Mouse (Mus musculus) 3134 (cell line): ENCODE measurements at regions not wholly inside any gene's neighbourhood (a gene's known extent, or its start where the extent isn't known, plus 50 kb on each side); places are given as distances from the start of the nearest gene placed in this dataset.
A peak's percentile ranks its signal among the peaks of the same experiment; 100 is the strongest.

Experiments used
- DNase-seq: peaks from one replicate; pipeline ENCODE4 v3.0.0-alpha.2; 2011; ENCODE audit warnings: low spot score; ENCODE audit not compliant: insufficient read length; ENCODE audit errors: extremely low read depth

DNA sequence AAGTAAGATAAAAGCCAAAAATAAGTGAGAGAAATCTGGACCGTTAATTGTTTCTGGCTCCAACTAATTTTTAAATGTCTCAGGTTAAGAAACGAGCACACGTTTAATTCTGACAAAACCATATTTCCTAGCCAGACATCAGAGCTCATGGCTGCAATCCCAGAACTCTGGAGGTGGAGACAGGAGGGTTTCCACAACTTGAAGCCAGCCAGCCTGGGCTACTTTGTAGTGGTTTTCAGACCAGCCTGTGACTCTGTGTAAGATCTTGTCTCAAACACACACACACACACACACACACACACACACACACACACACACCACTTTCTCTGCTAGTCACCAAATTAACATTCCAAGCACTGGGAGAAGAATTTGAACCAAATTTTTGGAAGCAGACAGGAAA lies 174.2 kb downstream of the Efnb2 start:
- DNase-seq, result peak; percentile 23

DNA sequence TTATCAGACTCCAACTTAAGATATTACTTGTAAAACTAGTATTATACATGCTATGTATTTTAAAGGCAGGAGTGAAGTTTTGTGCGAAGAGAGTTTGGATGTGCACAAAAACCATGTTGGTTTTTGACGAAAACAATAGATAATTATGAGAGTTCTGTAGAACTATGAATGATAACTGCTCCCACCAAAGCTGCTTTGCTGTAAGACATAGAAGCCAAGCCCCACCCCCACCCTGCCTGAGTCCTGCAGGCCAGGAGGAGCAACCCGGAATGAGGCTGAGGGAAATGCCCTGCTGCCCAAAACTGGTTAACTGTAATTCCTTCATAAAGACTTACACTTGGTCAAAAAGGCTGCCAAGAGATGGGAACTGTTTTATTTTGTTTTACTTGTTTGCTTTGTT lies 175.8 kb downstream of the Efnb2 start:
- no peak for DNase-seq

DNA sequence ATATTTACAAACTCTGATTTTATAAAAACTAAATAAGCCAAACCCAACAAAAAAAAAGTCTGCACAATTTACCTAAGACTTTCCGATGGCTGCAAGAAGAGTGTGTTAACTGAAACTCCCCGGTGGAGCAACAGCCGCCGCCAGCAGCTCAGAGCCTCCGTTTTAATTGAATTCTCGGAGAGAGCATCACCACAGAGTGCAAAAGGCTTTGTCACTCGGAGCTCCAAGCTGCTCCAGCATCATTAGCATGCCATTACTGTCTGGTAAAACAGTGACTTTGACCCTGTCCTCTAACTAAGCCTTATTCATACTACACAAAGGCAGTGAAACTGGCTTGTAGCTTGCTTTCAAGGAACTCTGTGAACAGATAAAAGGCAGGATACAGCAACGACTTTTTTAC lies 176.5 kb downstream of the Efnb2 start:
- DNase-seq, result no peak

DNA sequence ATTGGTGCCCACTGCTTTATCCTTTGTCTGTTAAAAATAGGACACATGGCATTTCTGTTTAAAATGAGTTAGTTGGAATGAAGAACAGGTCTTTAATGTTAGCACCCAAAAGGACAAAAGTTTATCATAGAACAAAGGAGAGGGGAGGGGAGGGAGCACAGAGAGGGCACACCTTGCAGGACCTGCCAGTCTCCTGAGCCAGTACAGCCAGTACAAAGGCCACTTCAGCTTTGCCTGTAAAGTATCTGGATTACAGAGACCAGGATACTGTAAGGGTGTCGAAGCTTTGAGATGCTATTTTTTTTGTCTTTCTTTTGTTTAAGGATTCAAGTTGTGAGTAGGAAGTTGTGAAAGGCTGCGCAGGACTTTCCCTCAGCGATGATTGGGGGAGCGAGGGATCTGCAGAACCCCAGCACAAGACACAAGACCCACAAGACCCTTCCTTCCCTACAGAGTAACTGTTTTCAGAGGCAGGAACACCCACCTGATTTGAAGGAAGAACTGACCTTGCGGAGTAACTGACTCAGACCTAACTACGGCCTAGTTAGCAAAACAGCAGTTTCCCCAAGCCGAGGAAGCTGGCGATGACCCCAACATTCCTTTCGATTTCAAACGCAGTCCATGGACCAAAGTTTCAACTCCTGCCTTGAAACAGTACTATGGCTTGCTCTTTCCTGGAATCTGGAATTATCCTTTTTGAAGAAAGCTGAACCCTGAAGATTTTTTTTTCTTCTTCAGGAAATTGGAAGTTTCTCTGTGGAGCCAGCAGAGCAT lies 178.1 kb downstream of the Efnb2 start:
- DNase-seq, result no peak

DNA sequence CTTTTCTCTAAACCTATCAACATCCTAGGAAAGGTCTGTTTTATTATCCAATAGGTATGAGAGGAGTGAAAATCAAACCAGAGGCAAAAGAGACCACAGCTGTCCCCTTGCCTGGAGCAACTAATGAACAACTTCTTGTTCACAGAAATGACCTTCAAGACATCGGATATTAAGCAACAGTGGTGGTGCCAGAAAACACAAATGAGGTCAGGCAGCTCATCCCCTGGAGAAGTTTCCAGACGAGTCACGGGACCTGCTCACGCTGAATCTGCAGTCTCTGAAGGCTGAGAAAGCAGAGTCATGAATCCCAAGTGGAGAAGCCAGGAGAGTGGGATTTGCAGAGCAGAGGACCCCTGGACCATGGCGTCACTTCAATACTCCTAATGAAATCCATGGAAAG lies 183.6 kb downstream of the Efnb2 start:
- DNase-seq, result peak; percentile 28

DNA sequence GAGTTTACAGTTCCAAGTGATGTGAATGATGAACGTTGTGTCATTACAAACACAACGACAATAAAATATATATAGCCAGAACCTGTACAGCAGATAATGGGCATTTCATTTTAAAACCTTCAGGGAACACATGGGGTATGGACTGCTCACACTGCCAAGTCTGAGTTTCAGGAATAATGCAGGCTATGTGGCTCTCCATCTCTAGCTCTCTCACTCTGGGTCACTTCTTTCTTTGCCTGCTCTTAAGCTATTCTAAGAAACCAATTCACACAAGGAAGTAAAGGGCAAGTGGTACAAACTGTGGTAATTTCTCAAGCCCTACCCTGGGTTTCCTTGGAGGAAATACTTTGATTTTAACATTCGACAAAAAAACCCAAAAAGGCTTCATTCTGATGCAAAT lies 192.5 kb downstream of the Efnb2 start:
- DNase-seq, result no peak

DNA sequence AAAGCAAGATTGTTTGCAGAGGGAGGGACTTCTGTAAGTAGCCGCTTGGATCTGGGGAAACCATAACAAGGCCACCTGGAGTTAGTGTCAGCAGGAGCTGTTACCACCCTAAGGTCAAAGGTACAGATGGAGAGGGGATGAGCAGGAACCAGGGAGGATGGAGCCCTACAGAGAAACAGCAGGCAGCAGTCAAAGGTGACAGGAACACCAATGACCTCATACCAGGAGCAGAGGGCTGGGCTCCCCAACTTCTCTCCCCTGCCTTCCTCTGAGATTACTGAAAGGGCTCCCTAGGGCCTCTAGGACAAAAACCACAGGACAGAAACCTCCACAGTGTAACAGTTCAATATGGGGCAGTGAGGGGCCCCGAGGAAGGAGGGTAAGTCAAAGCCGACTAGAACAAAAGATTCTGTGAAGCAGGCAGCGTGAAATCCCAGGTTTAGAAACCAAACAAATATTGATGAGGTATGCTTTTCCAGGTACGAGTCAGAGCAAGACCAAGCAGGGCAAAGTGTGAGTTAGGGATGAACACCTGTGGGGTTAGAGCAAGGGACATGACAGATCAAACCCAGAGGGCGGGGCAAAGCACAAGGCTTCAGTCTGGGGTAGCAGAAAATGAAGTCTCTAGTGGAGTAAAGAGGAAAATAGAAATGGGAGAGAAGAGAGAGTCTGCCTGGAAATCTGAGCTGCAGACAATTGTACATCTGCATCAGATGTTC lies 194.4 kb downstream of the Efnb2 start:
- DNase-seq, result no peak

DNA sequence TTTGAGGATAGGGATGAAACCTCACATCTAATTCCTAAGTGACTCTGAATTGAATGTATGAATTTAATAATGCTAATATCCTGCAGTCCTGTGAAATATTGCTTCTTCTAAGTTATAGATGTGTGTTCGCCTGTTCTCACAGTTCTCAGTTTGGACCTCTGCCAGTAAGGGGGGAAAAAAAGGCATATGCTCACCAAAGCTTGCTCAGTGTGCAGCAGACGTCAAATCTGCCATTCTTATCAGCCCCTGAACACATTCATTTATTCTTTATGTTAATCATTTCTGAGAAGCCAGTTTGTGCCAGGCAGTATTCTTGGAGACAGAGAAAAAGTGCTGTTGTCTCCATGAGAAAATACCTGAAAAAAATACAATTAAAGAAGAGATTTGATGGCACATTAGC lies 198.6 kb downstream of the Efnb2 start:
- DNase-seq, result no peak

DNA sequence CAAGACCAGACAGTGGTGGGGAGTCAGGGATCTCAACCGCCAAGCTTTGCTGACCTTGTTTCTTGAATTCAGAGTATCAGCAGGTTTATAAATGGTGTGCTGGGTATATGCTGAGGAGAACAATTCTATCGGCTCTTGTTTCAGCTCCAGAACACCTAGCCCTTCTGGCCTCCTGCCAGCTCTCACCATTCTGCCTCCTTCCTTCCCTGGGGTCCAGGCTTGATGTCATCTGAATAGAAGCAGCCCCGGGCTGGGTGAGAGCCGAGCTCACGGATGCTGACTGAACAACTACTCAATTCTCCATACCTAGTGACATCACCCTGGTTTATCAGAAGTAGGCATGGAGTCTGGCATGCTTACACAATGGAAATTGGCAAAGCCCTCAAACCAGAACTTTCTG lies 203.5 kb downstream of the Efnb2 start:
- no peak for DNase-seq

DNA sequence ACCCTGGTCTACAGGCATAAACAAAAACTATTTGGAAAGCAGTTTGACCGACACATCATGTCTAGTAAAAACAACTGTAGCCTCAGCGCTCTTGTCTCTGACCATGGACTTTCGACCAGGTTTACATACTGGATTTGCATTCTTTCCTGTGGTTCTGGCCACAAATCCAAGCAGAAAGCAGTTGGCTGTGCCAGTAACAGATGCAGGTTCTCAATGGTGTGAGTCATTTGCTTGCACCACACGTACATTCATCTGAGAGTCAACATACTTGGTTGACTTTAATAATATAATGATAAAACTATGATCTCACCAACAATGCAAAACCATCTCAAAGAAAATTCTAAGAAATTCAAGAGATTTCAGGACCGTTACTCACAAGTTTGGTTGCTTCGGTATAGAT lies 207.1 kb downstream of the Efnb2 start:
- DNase-seq, result peak; percentile 78

DNA sequence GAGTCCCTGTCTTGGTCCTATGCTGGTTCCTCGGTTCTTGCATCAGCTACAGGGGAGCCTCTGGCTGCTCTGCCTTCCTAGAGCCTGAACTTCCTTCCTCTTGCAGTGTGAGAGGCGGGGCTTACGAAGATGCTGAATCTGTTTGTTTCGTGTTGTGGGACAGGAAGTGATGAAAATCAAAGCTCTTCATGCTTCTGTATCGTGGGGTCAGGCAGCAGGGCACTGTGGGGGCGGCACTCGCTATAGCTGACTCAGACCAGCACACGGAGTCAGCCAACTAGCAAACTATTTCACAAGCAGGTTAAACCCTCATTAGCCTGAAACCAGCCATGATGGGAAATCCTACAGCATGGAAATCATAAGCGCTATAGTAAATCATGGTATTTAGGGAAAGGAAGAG lies 208.8 kb downstream of the Efnb2 start:
- DNase-seq, result peak; percentile 14

DNA sequence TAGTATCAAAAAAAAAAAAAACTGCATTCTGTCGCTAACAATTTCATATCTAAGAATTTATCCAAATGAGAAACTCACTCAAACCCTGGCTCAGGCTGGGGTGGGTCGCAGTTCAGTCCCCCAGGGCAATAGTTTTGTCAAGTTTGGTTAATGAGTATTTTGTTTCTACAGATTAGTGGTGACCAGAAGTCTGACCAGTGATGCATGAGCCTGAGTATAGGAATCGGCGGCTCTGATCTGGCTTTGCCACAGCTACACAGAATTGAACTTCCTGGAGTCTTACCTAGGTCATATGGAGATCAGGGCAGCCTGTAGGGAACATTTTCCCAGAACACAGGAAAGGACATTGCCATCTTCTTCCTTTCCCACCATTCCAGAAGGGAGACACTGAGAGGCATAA lies 212.1 kb downstream of the Efnb2 start:
- DNase-seq, result no peak

DNA sequence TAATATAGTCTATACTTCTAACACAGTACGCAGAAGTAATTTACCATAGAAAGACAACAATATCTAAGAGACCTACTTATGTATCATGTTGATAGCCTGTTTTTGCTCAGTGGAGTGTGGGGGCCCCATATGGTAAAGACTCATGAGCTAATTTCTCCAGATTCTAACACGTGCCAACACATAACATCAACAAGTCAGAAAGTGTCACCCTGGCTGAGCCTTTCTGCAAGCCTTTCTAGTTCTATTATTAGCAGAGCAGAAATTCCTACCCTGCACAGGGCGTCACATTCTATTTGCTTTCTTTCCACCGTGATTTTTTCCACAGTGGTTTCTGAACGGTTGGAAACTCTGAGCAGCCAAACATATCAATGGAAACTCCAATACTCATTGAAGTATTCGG lies 219.5 kb downstream of the Efnb2 start:
- DNase-seq, result no peak

DNA sequence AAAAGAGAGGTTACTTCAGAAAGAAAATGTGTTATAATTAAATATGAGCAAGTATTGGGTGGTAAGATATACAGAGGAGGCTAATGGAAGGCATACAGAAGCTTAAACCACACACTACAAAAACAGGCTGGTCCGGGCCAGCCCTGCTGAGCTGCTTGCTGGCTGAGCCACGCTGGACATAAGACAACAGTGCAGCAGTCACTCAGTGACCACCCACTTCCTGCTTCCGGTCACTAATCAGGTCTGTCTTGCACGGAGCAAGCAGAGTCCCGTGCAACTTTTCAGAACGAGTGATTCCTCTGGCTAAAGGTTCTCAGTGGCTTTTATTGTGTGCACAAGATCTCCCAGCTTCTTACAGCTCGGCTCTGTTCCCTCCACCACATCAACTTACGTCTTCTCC lies 220.1 kb downstream of the Efnb2 start:
- no peak for DNase-seq

DNA sequence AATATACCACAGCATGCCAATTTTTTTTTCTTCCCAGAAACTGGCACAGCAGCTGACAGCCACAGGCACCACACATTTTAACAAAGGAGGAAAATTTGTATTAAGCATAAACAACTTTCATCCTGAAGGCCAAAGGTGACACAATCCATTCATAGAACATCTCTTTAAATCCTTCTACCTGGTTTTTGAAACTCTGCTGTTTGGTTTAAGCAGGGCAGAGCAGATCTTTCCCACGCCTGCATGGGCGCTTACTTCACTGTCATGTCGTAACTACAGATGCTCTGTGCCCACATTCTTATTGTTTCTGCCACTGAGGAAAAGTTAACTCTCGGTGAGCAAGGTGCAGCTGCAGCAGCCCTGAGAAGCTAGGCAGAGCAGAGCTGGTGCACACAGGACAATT lies 234.8 kb downstream of the Efnb2 start:
- DNase-seq, result no peak

DNA sequence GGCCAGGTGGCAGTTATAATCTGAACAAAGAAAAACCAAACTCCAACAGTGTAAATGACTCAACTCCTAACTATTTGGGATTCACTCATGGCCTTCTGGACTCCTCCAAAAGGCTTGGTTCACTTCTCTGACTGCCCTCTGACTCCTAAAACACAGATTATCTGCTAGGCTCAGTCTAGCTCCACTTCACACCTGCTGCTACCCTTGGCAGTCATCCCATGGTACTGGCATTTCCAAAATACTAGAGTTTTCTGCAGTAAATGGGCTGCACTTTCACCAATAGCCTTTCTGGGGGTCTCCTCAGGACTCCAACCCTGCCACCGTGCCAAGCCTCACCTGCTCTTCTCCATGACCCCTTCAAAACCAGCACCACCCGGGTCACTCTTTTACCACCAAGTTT lies 237.6 kb downstream of the Efnb2 start:
- DNase-seq, result no peak

DNA sequence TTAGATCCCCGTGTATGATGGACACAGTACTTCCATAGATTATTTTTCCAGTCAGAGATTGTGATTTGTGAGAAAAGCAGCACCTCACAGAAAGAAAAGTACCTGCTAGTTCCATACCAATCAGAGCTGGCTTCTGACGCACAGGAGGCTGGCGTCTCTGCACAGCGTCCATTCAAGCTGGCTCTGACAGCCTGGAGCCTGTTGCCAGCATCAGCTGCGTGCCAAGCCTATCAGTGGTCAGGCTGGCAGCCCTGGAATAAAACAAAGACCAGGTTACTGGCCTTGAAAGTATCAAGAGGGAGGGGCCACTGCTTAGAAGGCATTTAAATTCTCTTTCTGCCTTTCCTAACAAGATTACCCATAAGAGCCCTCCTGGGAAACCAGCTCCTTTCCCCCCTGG lies 239.3 kb downstream of the Efnb2 start:
- peak; percentile 69 for DNase-seq

DNA sequence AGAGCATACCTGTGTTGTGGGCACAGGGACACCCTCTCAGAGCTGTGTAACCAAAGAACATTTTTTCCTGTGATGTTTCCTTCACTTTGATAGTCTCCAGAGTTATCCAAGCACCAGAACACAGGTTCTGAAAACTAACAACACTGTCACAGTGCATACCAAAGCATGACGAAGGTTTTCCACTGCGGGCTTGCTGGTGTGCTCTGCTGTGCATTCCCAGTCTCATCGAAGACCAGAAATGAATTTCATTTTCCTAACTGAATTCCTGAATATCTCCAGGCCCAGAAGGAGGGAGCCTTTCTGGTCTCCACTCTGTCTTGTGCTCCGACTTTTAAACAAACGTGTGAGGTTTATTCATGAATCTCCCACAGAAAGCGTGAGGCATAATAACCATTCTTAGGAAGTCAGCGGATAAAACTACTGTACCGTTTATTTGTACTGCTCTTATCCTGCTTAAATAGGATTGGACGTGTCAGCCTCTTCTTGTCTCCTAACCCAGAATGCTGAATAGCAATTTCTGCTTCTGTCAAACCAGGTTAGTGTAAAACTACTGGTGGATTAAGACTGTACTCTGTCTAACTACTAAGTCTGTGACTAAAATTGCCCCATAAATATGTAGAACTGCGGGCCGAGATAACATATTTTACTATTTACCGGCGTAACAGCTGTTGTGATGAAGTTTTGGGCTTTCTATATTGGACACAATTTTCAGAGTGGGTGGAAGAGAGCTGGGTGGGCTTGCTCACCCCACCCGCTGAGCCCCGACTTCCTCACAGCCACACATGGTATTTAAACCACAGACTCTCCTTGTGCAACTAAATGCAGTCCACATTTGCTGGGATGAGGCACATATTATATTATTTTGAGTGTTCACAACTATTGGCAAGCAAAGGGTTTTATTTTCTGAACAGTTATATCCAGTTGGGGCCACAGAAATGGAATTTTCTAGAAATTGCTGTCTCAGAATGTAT lies 241.4 kb downstream of the Efnb2 start:
- DNase-seq, result no peak

DNA sequence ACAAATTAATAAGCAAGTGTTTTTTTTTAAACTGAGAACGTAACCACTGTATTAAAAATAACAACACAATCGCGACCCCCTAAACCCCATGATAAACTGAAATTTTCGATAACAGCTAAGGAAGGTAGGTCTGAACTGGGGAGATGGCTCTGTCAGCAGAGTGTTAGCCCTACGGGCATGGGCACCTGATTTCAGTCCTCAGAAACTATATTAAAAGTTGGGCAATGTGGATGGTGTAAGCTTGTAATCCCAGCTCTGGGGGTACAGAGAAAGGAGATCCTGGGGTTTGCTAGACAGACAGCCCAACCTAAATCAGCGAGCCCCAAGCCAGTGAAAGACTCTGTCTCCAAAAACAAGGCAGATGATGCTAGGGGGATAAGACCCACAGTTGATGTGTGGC lies 242.1 kb downstream of the Efnb2 start:
- no peak for DNase-seq

DNA sequence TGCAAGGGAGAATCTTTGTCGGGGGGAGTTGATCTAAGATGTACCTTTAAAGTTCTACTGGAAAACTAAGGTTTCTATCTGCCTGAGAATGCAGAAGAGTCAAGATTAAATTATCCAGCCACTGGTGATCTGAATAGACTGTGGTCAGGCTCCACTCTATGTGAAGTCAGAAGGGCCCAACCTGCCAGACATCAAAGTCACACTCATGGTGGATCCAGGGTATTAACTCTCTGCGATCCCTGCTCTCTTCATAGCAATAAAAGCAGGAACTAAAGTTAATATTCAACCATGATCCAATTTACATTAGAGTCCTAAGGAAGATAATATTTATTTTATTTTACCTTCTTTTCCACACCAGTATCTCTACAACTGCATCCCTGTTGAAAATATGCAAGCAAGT lies 242.5 kb downstream of the Efnb2 start:
- no peak for DNase-seq

DNA sequence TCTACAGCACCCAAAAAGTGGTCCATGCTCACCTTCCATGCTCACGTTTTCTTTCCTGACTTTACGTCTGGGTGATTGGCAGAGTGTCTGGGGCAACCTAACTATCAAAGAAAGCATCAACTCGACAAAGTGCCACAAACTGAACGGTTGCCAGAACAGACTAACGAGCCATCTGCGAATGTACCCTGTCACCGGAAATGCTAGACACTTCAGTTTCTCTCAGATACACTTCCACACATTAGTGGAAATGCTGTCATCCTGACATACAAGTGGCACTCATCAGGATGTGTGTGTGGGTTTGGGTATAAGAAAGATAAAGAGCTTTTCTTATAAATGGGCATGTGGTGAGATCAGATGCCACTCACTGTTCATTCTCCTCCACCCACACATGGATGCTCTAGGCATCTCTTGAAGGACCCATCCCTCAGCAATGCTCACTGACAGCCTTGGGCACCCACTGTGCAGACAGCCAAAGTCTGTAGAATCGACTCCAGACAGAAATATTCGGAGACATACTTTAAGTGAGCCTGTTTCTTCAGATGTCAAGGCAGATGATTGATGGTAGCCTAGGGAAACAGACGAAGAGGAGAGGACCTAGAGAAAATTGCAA lies 244.8 kb downstream of the Efnb2 start:
- DNase-seq, result no peak
